Mouse (Mus musculus): ENCODE results near the gene Car9.

- TF ChIP-seq CTCF (IDR thresholded peaks at IDR 0.05; ENCODE audit: low read depth) (peak; percentile 65), EP300 (IDR thresholded peaks at IDR 0.05; ENCODE audit: low read depth) (no peak)
Measured at GRCm38 (mm10) chr4:43498983-43499382, 7.8 kb upstream of the Car9 start.

Measured in liver, postnatal 0 days (tissue).